Mouse (Mus musculus): ENCODE measurements around the gene Disp1. TPM values are rescaled to one million over a fixed set of nuclear protein-coding genes. Genes with fewer than 3 reads are reported as not detected.

The Disp1 gene
- total RNA-seq, 2 experiments from 2014 or later = 5.3 to 6.2 TPM

- ATAC-seq (replicated peaks; ENCODE audit: poor library complexity) = no peak
Measured at GRCm38 (mm10) chr1:183091203-183091602, 130.1 kb downstream of the Disp1 start.

GRCm38 (mm10) chr1:183088661-183089060 is 132.7 kb downstream of the Disp1 start:
- no peak for ATAC-seq (replicated peaks; ENCODE audit: poor library complexity)

GRCm38 (mm10) chr1:183086843-183087242 is 134.5 kb downstream of the Disp1 start:
- ATAC-seq (replicated peaks; ENCODE audit: poor library complexity) = no peak

GRCm38 (mm10) chr1:183084085-183085050 is 137.0 kb downstream of the Disp1 start:
- ATAC-seq (replicated peaks; ENCODE audit: poor library complexity) = 0 out of 2 replicates have a peak, but pooled peaks have one; percentile 8

GRCm38 (mm10) chr1:183082436-183082835 is 138.9 kb downstream of the Disp1 start:
- ATAC-seq (replicated peaks; ENCODE audit: poor library complexity) = no peak

- ATAC-seq (replicated peaks; ENCODE audit: poor library complexity) = no peak
Measured at GRCm38 (mm10) chr1:183081126-183081525, 140.2 kb downstream of the Disp1 start.

- ATAC-seq (replicated peaks; ENCODE audit: poor library complexity) = peak; percentile 48
Measured at GRCm38 (mm10) chr1:183075121-183075822, 146.1 kb downstream of the Disp1 start.

- no peak for ATAC-seq (replicated peaks; ENCODE audit: poor library complexity)
Measured at GRCm38 (mm10) chr1:183072263-183073050, 148.9 kb downstream of the Disp1 start.

GRCm38 (mm10) chr1:183069954-183070649 is 151.2 kb downstream of the Disp1 start:
- peak; percentile 86 for ATAC-seq (replicated peaks; ENCODE audit: poor library complexity)

GRCm38 (mm10) chr1:183067807-183068206 is 153.5 kb downstream of the Disp1 start:
- ATAC-seq (replicated peaks; ENCODE audit: poor library complexity) = no peak

GRCm38 (mm10) chr1:183066981-183067380 is 154.3 kb downstream of the Disp1 start:
- no peak for ATAC-seq (replicated peaks; ENCODE audit: poor library complexity)

GRCm38 (mm10) chr1:183060611-183061010 is 160.7 kb downstream of the Disp1 start:
- ATAC-seq (replicated peaks; ENCODE audit: poor library complexity) = no peak

GRCm38 (mm10) chr1:183056289-183056655 is 165.1 kb downstream of the Disp1 start:
- ATAC-seq (replicated peaks; ENCODE audit: poor library complexity) = no peak

- no peak for ATAC-seq (replicated peaks; ENCODE audit: poor library complexity)
Measured at GRCm38 (mm10) chr1:183055608-183056288, 165.6 kb downstream of the Disp1 start.

GRCm38 (mm10) chr1:183052663-183053062 is 168.7 kb downstream of the Disp1 start:
- no peak for ATAC-seq (replicated peaks; ENCODE audit: poor library complexity)

- no peak for ATAC-seq (replicated peaks; ENCODE audit: poor library complexity)
Measured at GRCm38 (mm10) chr1:183049295-183049694, 172.0 kb downstream of the Disp1 start.

- ATAC-seq (replicated peaks; ENCODE audit: poor library complexity) = no peak
Measured at GRCm38 (mm10) chr1:183047913-183048523, 173.3 kb downstream of the Disp1 start.

- no peak for ATAC-seq (replicated peaks; ENCODE audit: poor library complexity)
Measured at GRCm38 (mm10) chr1:183047191-183047912, 174.0 kb downstream of the Disp1 start.

- no peak for ATAC-seq (replicated peaks; ENCODE audit: poor library complexity)
Measured at GRCm38 (mm10) chr1:183046081-183046480, 175.2 kb downstream of the Disp1 start.

Data from megakaryocyte progenitor cell, adult 5-6 weeks (primary cell).